Mouse (Mus musculus) intestine, embryonic 15.5 days (tissue): ENCODE data around the gene Chl1. TPM values are rescaled to one million over a fixed set of nuclear protein-coding genes. Genes with fewer than 3 reads are reported as not detected.

ENCODE experiments used
- ATAC-seq: fragments of 200-750 bp; cut with Nextera tagmentation; 2 replicates; pipeline ENCODE4 v1.8.0; 2017; ENCODE audit warnings: moderate TSS enrichment, moderate library complexity
- H3K27ac ChIP-seq: fragments of 300-500 bp; sonication (generic); 2 replicates; pipeline ENCODE4 v1.5.1; 2015; ENCODE audit warnings: mild to moderate bottlenecking, inconsistent platforms
- H3K27me3 ChIP-seq: fragments of 300-500 bp; sonication (generic); replicated peaks from 2 replicates; pipeline ENCODE4 v1.6.1; 2015; ENCODE audit warnings: inconsistent platforms
- H3K36me3 ChIP-seq: fragments of 300-500 bp; sonication (generic); 2 replicates; pipeline ENCODE4 v1.6.1; 2015; ENCODE audit warnings: inconsistent platforms
- H3K4me1 ChIP-seq: fragments of 300-500 bp; sonication (generic); replicated peaks from 2 replicates; pipeline ENCODE4 v1.6.1; 2015; ENCODE audit warnings: inconsistent platforms
- H3K4me2 ChIP-seq: fragments of 300-500 bp; sonication (generic); replicated peaks from 2 replicates; pipeline ENCODE4 v1.6.1; 2015; ENCODE audit warnings: mild to moderate bottlenecking, inconsistent platforms
- H3K4me3 ChIP-seq: fragments of 300-500 bp; sonication (generic); replicated peaks from 2 replicates; pipeline ENCODE4 v1.5.1; 2015; ENCODE audit warnings: inconsistent platforms
- H3K9ac ChIP-seq: fragments of 300-500 bp; sonication (generic); 2 replicates; pipeline ENCODE4 v1.6.1; 2015; ENCODE audit warnings: inconsistent platforms
- H3K9me3 ChIP-seq: fragments of 300-500 bp; sonication (generic); 2 replicates; pipeline ENCODE4 v1.6.1; 2016; ENCODE audit warnings: inconsistent platforms
- WGBS: fragments of 180-500 bp; shearing (Covaris S2); methylation state at CpG from one replicate; pipeline ENCODE4 v1.1.7; 2015; 5-methylcytosine and 5-hydroxymethylcytosine counted together
- polyA plus RNA-seq: library from polyadenylated mRNA; unstranded; fragments of >200 nt; fragmentation: Nextera tagmentation; extraction: Ambion mirVana; gene quantifications from 2 replicates; pipeline ENCODE4 v1.2.1, GENCODE M21; 2015

Gene Chl1
- polyA plus RNA-seq, 1 experiment from 2014 or later, result 3.4 TPM

DNA sequence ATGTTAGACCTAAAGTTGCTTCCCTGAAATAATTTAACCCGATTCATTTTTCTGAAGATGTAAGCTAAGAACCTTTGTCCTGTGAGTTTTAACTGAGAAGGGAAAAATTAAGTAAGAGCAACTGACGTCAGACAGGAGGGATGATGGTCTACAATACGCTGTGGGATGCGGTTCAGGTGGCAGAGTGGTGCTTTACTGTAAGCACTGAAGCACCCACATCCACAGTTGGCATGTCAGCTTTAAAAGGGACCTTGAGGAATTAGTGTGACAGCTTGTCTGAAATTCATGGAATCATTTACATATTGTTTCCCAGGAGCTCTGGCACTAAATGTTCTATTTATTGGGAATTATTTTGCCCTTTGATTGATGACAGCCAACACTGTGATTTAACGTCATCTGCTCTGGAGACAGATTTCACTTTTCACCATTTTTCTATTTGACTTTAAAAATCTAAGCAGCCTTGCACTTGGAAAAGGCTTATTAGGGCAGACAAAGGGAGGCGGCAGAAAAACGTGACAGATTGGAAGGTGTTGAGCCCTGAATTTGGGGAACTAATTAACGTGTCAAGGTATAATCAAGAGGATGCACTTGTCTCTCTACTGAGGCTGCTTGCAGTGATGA, 3.3 kb downstream of the Chl1 start:
- Histone ChIP-seq H3K27ac (no peak overlapping the region), H3K9ac (no peak overlapping the region), H3K4me1 (peaks cover 17% of the 10 kb centered on the region), H3K4me3 (no peak overlapping the region), H3K27me3 (peaks cover 21% of the 10 kb centered on the region), H3K9me3 (no peaks in the 10 kb centered on the region), H3K36me3 (no peaks in the 10 kb centered on the region), H3K4me2 (no peak overlapping the region)
- no peak for ATAC-seq
- WGBS, result 73% methylated on average over 8 of the region's 8 CpGs

GRCm38 (mm10) chr6:103514346-103514745, 4.0 kb downstream of the Chl1 start:
- no peak for ATAC-seq
- Histone ChIP-seq H3K9me3 (no peaks in the 10 kb centered on the region), H3K27ac (no peak overlapping the region), H3K36me3 (no peaks in the 10 kb centered on the region), H3K27me3 (peaks cover 21% of the 10 kb centered on the region), H3K4me2 (no peak overlapping the region), H3K4me1 (peaks cover 17% of the 10 kb centered on the region), H3K9ac (no peak overlapping the region), H3K4me3 (no peak overlapping the region)
- 60% methylated on average over 1 of the region's 1 CpGs for WGBS

GRCm38 (mm10) chr6:103514756-103515155, 4.4 kb downstream of the Chl1 start:
- 88% methylated on average over 1 of the region's 1 CpGs for WGBS
- H3K27me3 ChIP-seq, result peaks cover 21% of the 10 kb centered on the region

GRCm38 (mm10) chr6:103519596-103519995, 9.2 kb downstream of the Chl1 start:
- H3K4me2 ChIP-seq, result no peak overlapping the region
- no peak overlapping the region for H3K27ac ChIP-seq
- no peaks in the 10 kb centered on the region for H3K4me1 ChIP-seq
- no peaks in the 10 kb centered on the region for H3K36me3 ChIP-seq
- ATAC-seq, result no peak
- H3K9ac ChIP-seq, result no peak overlapping the region
- no peaks in the 10 kb centered on the region for H3K9me3 ChIP-seq
- WGBS, result 74% methylated on average over 2 of the region's 2 CpGs
- no peak overlapping the region for H3K4me3 ChIP-seq
- no peaks in the 10 kb centered on the region for H3K27me3 ChIP-seq

More at GRCm38 (mm10) chr6:103514756-103515155, 4.4 kb downstream of the Chl1 start:
- H3K27ac ChIP-seq, result no peak overlapping the region
- no peak for ATAC-seq
- H3K9ac ChIP-seq, result no peak overlapping the region
- H3K36me3 ChIP-seq, result no peaks in the 10 kb centered on the region
- H3K4me3 ChIP-seq, result no peak overlapping the region
- peaks cover 17% of the 10 kb centered on the region for H3K4me1 ChIP-seq
- H3K4me2 ChIP-seq, result no peak overlapping the region
- H3K9me3 ChIP-seq, result no peaks in the 10 kb centered on the region

DNA sequence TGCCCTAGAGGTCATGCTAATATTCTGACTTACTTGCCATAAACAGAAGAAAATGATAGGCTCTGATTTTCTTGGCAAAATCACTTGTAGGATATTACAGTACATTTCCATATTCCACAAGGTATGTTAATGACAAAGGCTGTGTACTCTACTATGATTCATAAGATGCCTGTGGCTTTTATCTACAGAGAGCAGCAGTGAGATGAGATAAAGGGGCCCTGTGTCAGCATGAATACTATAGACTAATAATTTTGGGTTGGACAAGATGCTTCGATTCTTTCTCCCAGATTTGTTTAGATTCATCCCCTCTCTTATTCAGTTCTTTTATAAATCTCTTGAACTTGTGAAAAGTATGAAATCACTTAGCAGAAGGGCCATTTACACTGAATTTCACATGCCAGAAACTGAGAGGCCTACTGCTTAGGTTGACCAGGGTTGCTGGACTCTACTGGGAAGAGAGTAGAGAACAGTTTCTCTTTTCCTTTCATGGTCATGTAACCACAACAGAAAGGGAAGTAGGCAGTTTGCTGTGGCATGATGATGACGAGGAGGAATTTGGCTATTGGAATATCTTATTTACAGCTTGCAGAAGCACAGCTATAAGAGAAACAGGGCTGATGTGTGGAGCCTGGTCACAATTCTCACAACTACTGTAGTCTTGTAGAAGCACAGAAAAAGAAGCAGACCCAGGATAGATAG, 15.1 kb downstream of the Chl1 start:
- WGBS, result 61% methylated on average over 2 of the region's 2 CpGs
- Histone ChIP-seq H3K9ac (no peak overlapping the region), H3K27me3 (no peaks in the 10 kb centered on the region), H3K27ac (no peak overlapping the region), H3K4me2 (no peak overlapping the region), H3K36me3 (no peaks in the 10 kb centered on the region), H3K4me3 (no peak overlapping the region), H3K9me3 (no peaks in the 10 kb centered on the region), H3K4me1 (no peaks in the 10 kb centered on the region)
- ATAC-seq, result no peak

- WGBS, result 78% methylated on average over 8 of the region's 8 CpGs
- Histone ChIP-seq H3K4me1 (no peaks in the 10 kb centered on the region), H3K4me2 (no peak overlapping the region), H3K27me3 (no peaks in the 10 kb centered on the region), H3K4me3 (no peak overlapping the region), H3K9me3 (no peaks in the 10 kb centered on the region), H3K36me3 (no peaks in the 10 kb centered on the region), H3K27ac (no peak overlapping the region), H3K9ac (no peak overlapping the region)
- ATAC-seq, result no peak
Observed at GRCm38 (mm10) chr6:103526945-103527777, 16.8 kb downstream of the Chl1 start.

- Histone ChIP-seq H3K4me1 (no peaks in the 10 kb centered on the region), H3K36me3 (no peaks in the 10 kb centered on the region), H3K4me2 (no peak overlapping the region), H3K9me3 (no peaks in the 10 kb centered on the region), H3K27me3 (no peaks in the 10 kb centered on the region), H3K4me3 (no peak overlapping the region), H3K27ac (no peak overlapping the region), H3K9ac (no peak overlapping the region)
- no peak for ATAC-seq
Observed at GRCm38 (mm10) chr6:103533048-103533447, 22.7 kb downstream of the Chl1 start.

- H3K27me3 ChIP-seq, result no peaks in the 10 kb centered on the region
- ATAC-seq, result no peak
- no peak overlapping the region for H3K27ac ChIP-seq
- no peak overlapping the region for H3K4me2 ChIP-seq
- H3K9ac ChIP-seq, result no peak overlapping the region
- H3K36me3 ChIP-seq, result no peaks in the 10 kb centered on the region
- no peak overlapping the region for H3K4me3 ChIP-seq
- no peaks in the 10 kb centered on the region for H3K9me3 ChIP-seq
- no peaks in the 10 kb centered on the region for H3K4me1 ChIP-seq
- WGBS, result 80% methylated on average over 2 of the region's 2 CpGs
Observed at GRCm38 (mm10) chr6:103534027-103534426, 23.6 kb downstream of the Chl1 start.

- Histone ChIP-seq H3K9ac (no peak overlapping the region), H3K27me3 (no peaks in the 10 kb centered on the region), H3K4me1 (no peaks in the 10 kb centered on the region), H3K27ac (no peak overlapping the region), H3K4me2 (no peak overlapping the region), H3K36me3 (no peaks in the 10 kb centered on the region), H3K9me3 (no peaks in the 10 kb centered on the region), H3K4me3 (no peak overlapping the region)
- 88% methylated on average over 2 of the region's 2 CpGs for WGBS
- ATAC-seq, result no peak
Observed at GRCm38 (mm10) chr6:103542576-103542975, 32.2 kb downstream of the Chl1 start.

DNA sequence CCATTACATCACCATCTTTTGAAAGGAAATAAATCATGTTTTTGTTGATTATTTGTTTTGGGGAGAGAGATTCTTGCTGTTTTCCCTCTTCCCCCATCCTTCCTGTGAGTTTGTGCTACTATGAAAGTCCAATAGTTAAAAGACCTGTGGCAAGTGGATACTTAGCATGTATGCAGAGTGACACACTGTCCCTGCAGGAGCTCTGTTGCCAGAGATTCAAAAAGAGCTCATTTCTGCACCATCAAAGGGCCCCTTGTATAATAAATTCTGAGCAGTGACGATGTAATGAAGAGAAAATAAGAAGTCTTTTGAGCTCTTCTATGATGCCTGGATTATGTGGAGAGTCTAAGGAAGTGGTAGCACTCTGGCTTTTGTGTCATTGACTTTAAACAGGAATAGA, 33.4 kb downstream of the Chl1 start:
- 73% methylated on average over 1 of the region's 1 CpGs for WGBS
- Histone ChIP-seq H3K9me3 (no peaks in the 10 kb centered on the region), H3K9ac (no peak overlapping the region), H3K4me1 (no peaks in the 10 kb centered on the region), H3K27ac (no peak overlapping the region), H3K36me3 (no peaks in the 10 kb centered on the region), H3K27me3 (no peaks in the 10 kb centered on the region), H3K4me3 (no peak overlapping the region), H3K4me2 (no peak overlapping the region)
- ATAC-seq, result no peak

GRCm38 (mm10) chr6:103546314-103546713, 35.9 kb downstream of the Chl1 start:
- no peaks in the 10 kb centered on the region for H3K9me3 ChIP-seq
- H3K4me3 ChIP-seq, result no peak overlapping the region
- no peaks in the 10 kb centered on the region for H3K36me3 ChIP-seq
- ATAC-seq, result no peak
- no peak overlapping the region for H3K27ac ChIP-seq
- no peak overlapping the region for H3K4me2 ChIP-seq
- H3K4me1 ChIP-seq, result no peaks in the 10 kb centered on the region
- no peaks in the 10 kb centered on the region for H3K27me3 ChIP-seq
- WGBS, result 84% methylated on average over 3 of the region's 3 CpGs
- no peak overlapping the region for H3K9ac ChIP-seq

DNA sequence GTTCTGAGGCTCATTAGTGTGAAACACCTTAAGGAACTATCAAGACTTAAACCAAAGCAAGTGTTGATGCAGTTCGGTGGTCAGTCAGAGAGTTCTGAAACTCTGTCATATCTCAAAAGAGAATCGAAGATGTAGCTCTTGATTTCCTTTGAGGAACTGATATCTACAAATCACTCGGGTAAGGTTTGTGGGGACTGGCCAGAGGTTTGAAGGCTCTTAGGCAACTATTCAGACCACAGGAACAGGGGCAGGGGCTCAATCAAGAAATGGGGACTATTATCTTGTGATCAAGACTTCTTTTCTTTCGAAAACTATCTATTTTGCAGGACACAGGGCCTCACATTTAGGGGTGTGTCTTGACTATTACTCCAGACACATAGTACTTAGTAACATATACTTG, 39.5 kb downstream of the Chl1 start:
- H3K9ac ChIP-seq, result no peak overlapping the region
- whole genome bisulfite sequencing, result 87% methylated on average over 4 of the region's 4 CpGs
- no peaks in the 10 kb centered on the region for H3K4me1 ChIP-seq
- H3K4me2 ChIP-seq, result no peak overlapping the region
- no peaks in the 10 kb centered on the region for H3K36me3 ChIP-seq
- no peaks in the 10 kb centered on the region for H3K27me3 ChIP-seq
- no peak overlapping the region for H3K27ac ChIP-seq
- H3K9me3 ChIP-seq, result no peaks in the 10 kb centered on the region
- ATAC-seq, result no peak
- H3K4me3 ChIP-seq, result no peak overlapping the region
